Mouse (Mus musculus) embryonic fibroblast, embryonic 13.5 days (primary cell): ENCODE measurements at regions not wholly inside any gene's neighbourhood (a gene's known extent, or its start where the extent isn't known, plus 50 kb on each side); places are given as distances from the start of the nearest gene placed in this dataset.

Experiments
- CTCF ChIP-seq: IDR thresholded peaks from 2 replicates; pipeline ENCODE4 v1.5.1; 2011; ENCODE audit warnings: mild to moderate bottlenecking, control low read depth, low read length, moderate library complexity, borderline replicate concordance; ENCODE audit not compliant: insufficient read depth
- POLR2A ChIP-seq: IDR thresholded peaks from 2 replicates; pipeline ENCODE4 v1.6.1; 2011; ENCODE audit warnings: low read depth, mild to moderate bottlenecking, control low read depth, low read length, moderate library complexity

DNA sequence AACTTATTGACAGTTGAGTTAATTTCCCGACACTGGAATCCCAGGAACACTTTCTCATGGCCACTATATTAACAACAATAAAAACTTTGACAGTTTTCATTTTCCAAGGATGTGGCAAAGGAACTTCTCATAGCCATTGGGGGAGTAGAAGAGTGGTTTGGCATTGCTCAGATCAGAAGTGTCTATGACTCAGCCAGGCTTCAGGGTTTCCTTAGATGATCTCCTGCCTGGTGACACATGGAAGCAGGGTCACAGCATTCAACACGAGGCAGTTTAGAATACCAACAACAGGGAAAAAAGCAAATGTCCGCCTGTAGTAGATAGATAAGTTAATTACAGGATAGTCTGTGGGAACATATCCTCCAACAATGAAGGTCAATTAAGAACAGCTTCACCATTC lies 228.1 kb upstream of the Gm12728 start:
- TF ChIP-seq POLR2A, result no peak
- TF ChIP-seq CTCF, result no peak
